Mouse (Mus musculus): ENCODE results near the gene Cmpk2.
"Not testable (repeated sequence)": the region's sequence is repeated elsewhere in the genome, so short reads cannot be mapped to it uniquely, and the experiment has no call there.

Gene Cmpk2

GRCm38 (mm10) chr12:26478196-26479004 is 9.4 kb downstream of the Cmpk2 start:
- peak; percentile 36 for DNase-seq (ENCODE audit: low spot score)

GRCm38 (mm10) chr12:26485738-26486580 is 17.0 kb downstream of the Cmpk2 start:
- DNase-seq (ENCODE audit: low spot score), result not testable (repeated sequence)

GRCm38 (mm10) chr12:26487874-26488616 is 19.0 kb downstream of the Cmpk2 start:
- DNase-seq (ENCODE audit: low spot score), result peak; percentile 10

GRCm38 (mm10) chr12:26488617-26489274 is 19.7 kb downstream of the Cmpk2 start:
- DNase-seq (ENCODE audit: low spot score), result no peak

- no peak for DNase-seq (ENCODE audit: low spot score)
These were observed 20.9 kb downstream of the Cmpk2 start for GRCm38 (mm10) chr12:26489942-26490341.

- no peak for DNase-seq (ENCODE audit: low spot score)
These were observed 32.0 kb downstream of the Cmpk2 start for GRCm38 (mm10) chr12:26501042-26501441.

GRCm38 (mm10) chr12:26510971-26511370 is 42.0 kb downstream of the Cmpk2 start:
- DNase-seq (ENCODE audit: low spot score), result no peak

GRCm38 (mm10) chr12:26518206-26518605 is 49.2 kb downstream of the Cmpk2 start:
- no peak for DNase-seq (ENCODE audit: low spot score)

- peak; percentile 34 for DNase-seq (ENCODE audit: low spot score)
These were observed 56.1 kb downstream of the Cmpk2 start for GRCm38 (mm10) chr12:26524943-26525697.

GRCm38 (mm10) chr12:26525698-26526026 is 56.7 kb downstream of the Cmpk2 start:
- no peak for DNase-seq (ENCODE audit: low spot score)
